Mouse (Mus musculus) kidney, postnatal 25 days (tissue): ENCODE data around the gene Smug1.

Source experiments
- DNase-seq, 2 experiments: peaks; one replicate each; pipeline ENCODE4 v3.0.0; 2021; ENCODE audit warnings: mixed read lengths in 2 of 2

Gene Smug1

DNA sequence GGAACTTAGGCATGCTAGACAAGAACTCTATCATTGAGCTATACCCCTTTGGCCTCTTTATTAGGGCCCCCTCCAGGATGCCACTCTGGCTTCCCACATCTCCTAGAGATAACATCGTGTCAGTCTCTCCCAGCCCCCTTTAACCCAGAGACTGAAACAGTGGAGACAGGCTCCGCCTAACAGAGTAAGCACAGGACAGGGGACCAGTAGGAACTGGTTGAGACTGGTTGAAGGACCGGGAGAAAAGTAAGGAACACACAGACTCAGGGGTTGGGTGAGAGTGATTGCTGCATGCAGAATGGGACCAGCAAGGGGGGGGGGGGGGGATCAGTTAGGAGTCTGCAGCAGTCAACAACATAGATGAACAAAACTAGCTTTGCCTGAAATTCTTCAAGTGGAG is 22.7 kb downstream of the Smug1 start:
- DNase-seq, result peak in 1 of 2 experiments; percentile 44

- no peak for DNase-seq
Measured at GRCm38 (mm10) chr15:103135431-103135947, 31.4 kb downstream of the Smug1 start.

DNA sequence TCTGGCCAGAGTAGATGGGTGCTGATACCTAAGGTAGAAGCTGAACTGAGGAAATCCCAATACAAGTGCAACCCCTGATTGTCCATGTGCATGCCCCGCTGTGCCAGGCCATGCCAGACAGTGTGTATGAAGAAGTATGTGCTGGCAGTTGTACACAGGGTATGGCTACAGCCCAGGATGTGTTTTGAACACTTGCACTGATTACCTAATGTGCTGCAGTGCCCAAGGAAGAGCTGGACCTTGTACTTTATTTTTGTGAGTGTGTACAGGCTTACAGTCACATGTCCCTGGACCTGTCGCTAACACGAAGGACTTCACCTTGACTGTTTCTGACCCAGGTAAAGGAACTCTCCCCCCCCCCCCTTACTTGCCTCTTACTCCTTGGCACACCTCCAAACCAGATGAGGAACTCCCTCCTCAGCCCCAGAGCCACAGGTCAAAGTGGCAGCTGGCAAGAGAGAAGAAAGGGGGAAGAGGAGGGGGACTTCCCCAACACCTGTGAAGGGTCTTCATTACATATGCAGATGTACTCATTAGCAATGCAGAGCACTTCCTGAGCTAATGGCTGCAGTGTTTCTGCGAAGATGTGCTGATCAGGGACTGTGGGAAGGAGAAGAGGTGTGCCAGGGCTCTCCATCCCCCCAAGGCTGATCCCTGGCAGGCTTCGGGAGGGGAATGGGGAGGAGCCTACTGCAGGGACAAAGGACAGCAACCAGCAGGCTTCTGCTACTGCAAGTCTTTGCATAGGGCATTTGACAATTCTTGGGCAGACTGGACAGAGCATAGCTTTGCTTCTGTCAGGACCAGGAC is 32.4 kb downstream of the Smug1 start:
- peak; percentile 32 to 69 for DNase-seq

- DNase-seq, result no peak
Measured at GRCm38 (mm10) chr15:103133761-103134160, 33.1 kb downstream of the Smug1 start.

DNA sequence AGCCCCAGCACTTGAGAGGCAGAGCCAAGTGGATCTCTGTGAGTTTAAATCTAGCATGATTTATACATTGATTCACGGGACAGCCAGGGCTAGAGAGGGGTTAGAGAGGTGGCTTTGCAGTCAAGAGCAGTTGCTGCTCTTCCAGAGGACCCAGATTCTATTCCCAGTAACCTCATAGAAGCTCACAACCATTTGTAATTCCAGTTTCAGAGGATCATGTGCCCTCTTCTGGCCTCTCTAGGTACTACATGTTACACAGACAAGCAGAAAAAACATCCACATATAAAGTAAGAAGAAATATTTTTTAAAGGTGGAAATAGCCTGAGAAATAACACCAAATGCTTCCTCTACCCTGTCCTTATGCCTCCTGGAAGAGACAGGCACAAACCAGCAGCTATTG is 36.2 kb downstream of the Smug1 start:
- peak in 1 of 2 experiments; percentile 69 for DNase-seq

DNA sequence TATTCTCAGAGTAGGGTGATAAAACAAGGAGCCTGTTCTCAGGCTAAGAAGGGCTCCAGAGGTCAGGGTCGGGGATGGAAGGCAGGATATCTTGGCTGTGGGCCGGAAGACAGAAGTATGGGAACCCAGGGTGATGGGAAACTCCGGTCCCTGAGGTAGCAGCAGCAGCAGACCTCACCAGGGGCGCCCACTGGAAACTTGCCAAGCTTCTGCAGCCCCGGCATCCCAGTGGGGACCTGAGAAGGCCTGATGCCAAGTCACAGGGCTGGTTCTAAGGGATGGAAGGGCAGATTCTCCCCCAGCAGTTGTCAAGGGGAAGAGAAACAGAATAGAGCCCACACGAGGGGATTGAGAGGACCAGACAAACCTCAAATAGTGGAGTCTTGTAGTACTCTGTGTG is 37.6 kb downstream of the Smug1 start:
- DNase-seq, result no peak

GRCm38 (mm10) chr15:103128056-103128833 is 38.6 kb downstream of the Smug1 start:
- no peak for DNase-seq

DNA sequence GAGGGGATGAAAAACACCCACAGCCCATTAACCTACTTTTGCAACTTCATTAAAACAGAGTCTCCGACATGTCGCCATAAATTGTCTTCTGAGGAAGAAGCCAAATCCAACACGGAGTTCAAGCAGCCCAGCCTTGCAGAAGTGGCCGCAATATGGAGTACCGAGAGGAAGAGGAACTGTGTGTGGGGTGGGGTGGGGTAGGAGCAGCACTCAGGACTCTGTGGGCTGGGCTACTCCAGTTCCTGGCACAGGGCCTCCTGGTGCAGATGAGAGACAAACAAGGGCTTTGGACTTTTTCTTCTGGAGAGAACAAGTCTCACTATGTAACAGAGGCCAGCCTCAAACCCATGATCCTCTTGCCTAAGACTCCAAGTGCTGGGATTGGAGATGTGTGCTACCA is 40.9 kb downstream of the Smug1 start:
- DNase-seq, result no peak

DNA sequence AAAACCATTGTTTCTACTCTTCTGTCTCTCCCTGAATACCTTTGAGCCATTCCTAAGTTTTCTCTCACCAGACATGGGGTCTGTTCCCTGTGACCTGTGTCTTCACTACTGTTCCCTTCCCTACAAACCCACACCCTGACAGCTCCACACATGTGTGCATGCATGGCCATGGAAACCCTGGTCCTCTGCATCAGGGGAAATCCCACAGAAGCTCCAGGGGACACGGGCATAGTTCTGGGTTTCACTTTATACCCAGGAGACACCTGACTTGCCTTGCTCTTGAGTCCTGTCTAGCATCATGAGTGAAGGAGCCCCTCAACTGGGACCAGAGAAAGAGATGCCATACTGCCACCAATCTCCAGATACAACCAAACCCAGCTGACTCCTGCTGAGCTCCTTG is 42.6 kb downstream of the Smug1 start:
- no peak for DNase-seq

DNA sequence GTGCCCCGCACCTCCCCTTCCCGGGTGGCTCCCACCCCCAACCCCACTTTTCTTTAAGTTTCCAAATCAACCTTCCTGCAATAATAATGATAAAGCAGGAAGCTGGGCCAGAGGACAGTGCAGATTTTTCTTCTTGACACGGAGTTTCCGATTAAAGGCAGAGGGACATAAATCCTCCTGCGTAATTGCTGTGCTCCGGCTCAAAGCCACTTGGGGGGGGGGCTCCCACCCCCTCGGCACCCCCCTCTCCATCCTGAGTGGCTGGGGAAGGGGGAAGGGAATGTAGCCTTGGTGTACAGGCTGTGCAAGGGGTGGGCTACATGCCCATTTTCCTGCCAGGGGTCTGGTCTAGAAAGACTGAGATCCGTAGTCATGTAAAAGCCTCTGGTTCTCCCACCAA is 43.5 kb downstream of the Smug1 start:
- no peak for DNase-seq

GRCm38 (mm10) chr15:103122372-103122771 is 44.5 kb downstream of the Smug1 start:
- DNase-seq, result no peak

DNA sequence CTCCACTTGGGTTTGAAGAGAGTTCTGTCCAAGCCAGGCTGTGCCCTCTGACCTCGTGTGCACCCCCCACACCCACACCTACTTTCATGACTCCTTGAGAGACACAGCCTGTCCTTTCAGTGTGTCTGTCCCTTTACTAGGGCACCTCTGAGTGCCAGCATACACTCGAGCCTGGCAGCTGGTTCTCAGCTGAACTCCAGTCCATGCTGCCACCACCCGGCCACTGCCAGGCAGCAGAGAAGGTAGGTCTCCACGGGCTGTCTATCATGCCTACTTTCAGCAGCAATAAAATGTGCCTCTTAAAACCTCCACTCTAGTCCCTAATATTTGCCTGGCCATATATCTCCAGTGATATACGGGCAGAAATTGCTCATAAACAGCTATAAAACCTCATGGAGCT is 45.5 kb downstream of the Smug1 start:
- DNase-seq, result peak; percentile 80 to 86

- no peak for DNase-seq
Measured at GRCm38 (mm10) chr15:103120594-103120993, 46.3 kb downstream of the Smug1 start.

GRCm38 (mm10) chr15:103115726-103116125 is 51.2 kb downstream of the Smug1 start:
- DNase-seq, result no peak

DNA sequence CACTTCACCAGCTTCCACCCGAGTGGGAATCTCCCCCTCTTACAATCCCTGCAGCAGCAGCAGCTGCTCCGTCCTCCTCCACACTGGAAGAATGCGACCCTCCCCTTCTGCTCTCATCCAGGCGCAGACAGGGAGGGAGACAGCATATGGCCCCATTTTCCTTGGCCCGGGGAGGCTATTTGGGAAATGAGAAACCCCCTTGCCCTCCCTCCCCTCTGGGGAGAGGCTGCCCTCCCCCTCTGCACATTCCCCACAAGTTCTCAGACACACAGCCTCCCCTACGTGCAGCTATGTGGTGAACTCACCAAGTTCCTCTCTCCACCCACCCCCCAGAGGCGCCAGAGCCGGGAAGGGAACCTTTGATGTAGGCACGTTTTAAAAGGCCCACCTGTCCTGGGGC is 51.6 kb downstream of the Smug1 start:
- DNase-seq, result no peak

GRCm38 (mm10) chr15:103113077-103113476 is 53.8 kb downstream of the Smug1 start:
- no peak for DNase-seq

DNA sequence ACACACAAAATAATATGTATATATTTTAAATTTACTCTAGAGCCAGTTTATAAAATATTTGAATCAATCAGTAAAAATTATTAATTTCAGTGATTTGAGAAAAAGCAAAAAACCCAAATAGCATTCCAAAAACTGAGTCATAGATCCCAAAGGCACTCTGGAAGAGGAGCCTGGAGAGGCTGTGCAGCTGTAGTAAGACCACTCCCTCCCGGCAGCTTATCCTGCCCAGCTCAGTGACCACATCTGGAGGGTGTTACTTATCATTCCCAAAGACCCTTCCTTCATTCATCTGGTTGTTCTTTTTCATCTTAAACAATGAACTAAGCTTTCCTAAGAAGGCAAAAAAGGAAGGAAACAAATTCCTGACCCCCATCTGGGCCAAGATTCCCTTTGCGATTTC is 54.6 kb downstream of the Smug1 start:
- DNase-seq, result no peak

DNA sequence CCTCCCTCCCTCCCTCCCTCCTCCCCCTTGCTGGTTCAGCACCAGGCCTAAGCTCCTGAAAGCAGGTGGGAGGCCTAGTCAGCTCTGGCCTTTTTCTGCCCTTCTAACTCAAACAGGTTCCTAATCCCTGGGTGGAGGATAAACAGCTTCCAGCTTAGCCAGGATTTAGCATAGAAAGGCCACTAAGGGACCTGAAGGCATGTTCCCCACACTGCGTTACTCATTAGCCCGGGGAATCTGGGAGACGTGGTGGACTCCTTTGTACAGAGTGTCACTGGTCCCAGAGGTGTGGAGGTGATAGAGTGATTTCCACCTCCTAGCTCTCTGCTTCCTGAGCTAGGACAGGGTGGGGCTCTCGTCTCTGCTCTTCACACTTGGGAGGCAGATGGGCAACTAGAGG is 57.0 kb downstream of the Smug1 start:
- DNase-seq, result peak; percentile 40 to 68

DNA sequence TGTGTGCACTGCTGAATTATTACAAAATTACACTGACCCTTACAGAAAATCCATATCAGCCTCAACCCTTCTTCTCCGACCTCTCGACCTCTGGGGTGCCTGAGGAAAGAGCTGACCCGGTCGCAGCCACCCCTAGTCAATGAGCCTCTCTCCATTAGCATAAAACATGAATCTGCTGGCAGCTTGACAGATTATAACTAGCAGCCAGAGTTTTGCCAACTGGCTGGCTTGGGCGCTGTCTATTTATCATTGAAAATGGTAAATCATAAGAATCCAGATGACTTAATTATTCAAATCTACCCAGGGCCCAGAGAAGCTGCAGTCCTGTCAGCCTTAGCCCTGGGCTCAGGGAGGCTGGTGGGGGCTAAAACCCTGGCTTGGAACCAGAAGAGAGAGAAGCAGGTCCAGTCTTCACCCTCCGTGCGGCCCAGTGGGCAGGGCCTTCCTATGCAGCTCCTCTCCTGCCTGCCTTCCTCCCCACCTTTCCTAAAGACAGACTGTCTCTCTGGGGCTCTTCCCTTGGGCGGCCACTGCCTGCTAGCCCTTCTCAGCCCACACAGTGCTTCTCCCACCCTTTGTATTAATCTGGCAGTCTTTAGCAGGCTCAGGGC is 58.7 kb downstream of the Smug1 start:
- DNase-seq, result no peak

DNA sequence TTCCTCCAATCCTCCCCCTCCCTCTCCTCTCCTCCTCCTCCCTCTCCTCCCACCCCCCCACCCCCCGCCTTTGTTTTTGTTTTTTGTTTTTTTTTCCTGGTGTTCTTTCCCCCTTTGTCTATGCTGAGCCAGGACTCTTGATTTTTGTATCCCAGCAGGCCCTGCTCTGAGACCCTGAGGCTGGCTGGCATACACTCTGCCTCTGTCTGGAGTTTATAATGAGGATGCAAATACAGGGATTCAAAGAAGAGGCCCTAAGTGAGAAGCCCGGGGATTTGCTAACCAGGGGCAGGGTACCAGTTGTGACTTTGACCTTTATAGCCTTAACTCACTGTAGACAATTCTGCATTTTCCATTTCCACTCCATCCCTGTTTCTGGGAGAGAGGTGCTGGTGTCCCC is 60.7 kb downstream of the Smug1 start:
- no peak for DNase-seq
